29 mouse cellular contexts compared by ENCODE assay signal in the genomic region with DNA sequence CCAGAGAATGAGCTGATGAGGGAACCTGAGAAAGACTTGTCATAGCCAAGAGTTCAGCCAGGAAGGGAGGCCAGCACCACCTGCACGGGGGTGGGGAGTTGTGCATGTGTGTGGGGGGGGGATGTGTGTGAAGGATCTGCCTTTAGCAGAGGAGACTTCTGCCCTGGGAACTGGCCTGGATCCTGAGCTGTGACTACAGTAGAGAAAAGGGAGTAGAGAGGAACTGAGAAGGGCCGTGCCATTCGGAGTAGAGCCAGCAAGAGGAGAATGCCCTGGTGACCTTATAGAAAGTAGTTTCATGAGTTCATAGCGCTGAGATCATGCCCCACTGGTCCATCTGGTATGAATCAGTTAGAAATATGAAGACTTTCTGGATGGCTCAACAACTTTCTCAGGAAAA.
A peak's percentile ranks its signal among the peaks of the same experiment; 100 is the strongest.
DNase-seq lines count a peak whose midpoint lies in the region; ATAC-seq lines count a peak whose summit lies in the region.
"Had no signal": no experiment of that assay in that cellular context is flagged by ENCODE, and none has a peak within 500 bp of the region (broad histone marks: within the 10 kb centered on the region; RNA-seq: fewer than 3 reads in every experiment).

No protein-coding gene starts in this region.

- no peak for ATAC-seq in embryonic facial prominence, embryonic 11.5 days (replicated peaks; ENCODE audit: insufficient number of reproducible peaks, low FRiP score, low TSS enrichment, low read depth)
- peak; percentile 62 for ATAC-seq in embryonic facial prominence, embryonic 14.5 days (ENCODE audit: low read depth)
- ATAC-seq in granulocyte monocyte progenitor cell, adult 5-6 weeks (replicated peaks; ENCODE audit: poor library complexity, severe bottlenecking) = peak; percentile 17; the same call in 1 of the 2 replicates
- ATAC-seq: activated CD4-positive, CD25-positive, alpha-beta regulatory T cell, adult 4 months; forebrain, embryonic 13.5 days; intestine, postnatal 0 days; midbrain, embryonic 15.5 days had no signal

- no peaks in the 10 kb centered on the region for H3K36me3 ChIP-seq in embryonic facial prominence, embryonic 11.5 days (replicated peaks; ENCODE audit: control insufficient read depth, insufficient read depth, low read depth, low read length)
- no peaks in the 10 kb centered on the region for H3K36me3 ChIP-seq in embryonic facial prominence, embryonic 10.5 days (replicated peaks)
- H3K36me3 ChIP-seq in embryonic facial prominence, embryonic 14.5 days (ENCODE audit: control insufficient read depth, insufficient read depth, low read length) = no peaks in the 10 kb centered on the region
- H3K36me3 ChIP-seq: embryonic facial prominence, embryonic 12.5 days; heart, embryonic 12.5 days; hindbrain, embryonic 12.5 days; kidney, embryonic 15.5 days; limb, embryonic 13.5 days; liver, embryonic 13.5 days; midbrain, embryonic 15.5 days; neural tube, embryonic 15.5 days had no signal

- DNase-seq in embryonic facial prominence, embryonic 11.5 days (ENCODE audit: low spot score) = peak; percentile 20
- no peak for DNase-seq in embryonic facial prominence, embryonic 10.5 days (ENCODE audit: low spot score)
- peak; percentile 15 for DNase-seq in 416B (ENCODE audit: low read depth)
- DNase-seq in embryonic facial prominence, embryonic 14.5 days (ENCODE audit: low spot score) = peak; percentile 50
- DNase-seq in thymus, postnatal 0 days (ENCODE audit: low spot score) = no peak
- no peak for DNase-seq in heart, postnatal 4 days
- no peak for DNase-seq in left cerebral cortex, postnatal 36 days (ENCODE audit: low spot score in 2 of 2)
- DNase-seq: adrenal gland, postnatal 10 days; B cell, adult 2 months; cerebellum, adult 9-11 months; heart, adult 18-20 months; kidney, postnatal 36 days; layer of hippocampus, postnatal 36 days; liver, embryonic 13.5 days; lung, adult 2 months; lung, postnatal 14 days; thymus, adult 2 months had no signal

- intact Hi-C loops in left cerebral cortex, postnatal 36 days (cut with DNase I) = no loop called here

- H3K27ac ChIP-seq in embryonic facial prominence, embryonic 11.5 days (replicated peaks; ENCODE audit: low read depth, low read length) = no peak overlapping the region
- H3K27ac ChIP-seq in embryonic facial prominence, embryonic 10.5 days (replicated peaks) = no peak overlapping the region
- H3K27ac ChIP-seq in embryonic facial prominence, embryonic 14.5 days (replicated peaks; ENCODE audit: low read depth, low read length) = no peak overlapping the region
- H3K27ac ChIP-seq: embryonic facial prominence, embryonic 12.5 days; forebrain, embryonic 13.5 days; hindbrain, embryonic 12.5 days; kidney, embryonic 15.5 days; limb, embryonic 13.5 days; liver, embryonic 13.5 days; midbrain, embryonic 15.5 days; neural tube, embryonic 15.5 days; stomach, postnatal 0 days had no signal

- WGBS in embryonic facial prominence, embryonic 11.5 days = 55% methylated on average over 4 of the region's 4 CpGs
- WGBS in embryonic facial prominence, embryonic 10.5 days = 70% methylated on average over 4 of the region's 4 CpGs
- WGBS in embryonic facial prominence, embryonic 14.5 days = 44% methylated on average over 4 of the region's 4 CpGs

- no peak overlapping the region for H3K4me3 ChIP-seq in embryonic facial prominence, embryonic 11.5 days (ENCODE audit: low read depth, low read length)
- no peak overlapping the region for H3K4me3 ChIP-seq in embryonic facial prominence, embryonic 10.5 days
- no peak overlapping the region for H3K4me3 ChIP-seq in embryonic facial prominence, embryonic 14.5 days (ENCODE audit: low read depth, low read length)
- H3K4me3 ChIP-seq: embryonic facial prominence, embryonic 12.5 days; forebrain, embryonic 13.5 days; heart, embryonic 12.5 days; hindbrain, embryonic 12.5 days; kidney, embryonic 15.5 days; limb, embryonic 13.5 days; liver, embryonic 13.5 days; midbrain, embryonic 15.5 days; neural tube, embryonic 15.5 days had no signal

- H3K9ac ChIP-seq in embryonic facial prominence, embryonic 11.5 days (replicated peaks; ENCODE audit: low read length) = no peak overlapping the region
- no peak overlapping the region for H3K9ac ChIP-seq in embryonic facial prominence, embryonic 14.5 days (ENCODE audit: low read depth, low read length)
- H3K9ac ChIP-seq: embryonic facial prominence, embryonic 12.5 days; forebrain, embryonic 13.5 days; heart, embryonic 12.5 days; hindbrain, embryonic 12.5 days; kidney, embryonic 15.5 days; limb, embryonic 13.5 days; liver, embryonic 13.5 days; midbrain, embryonic 15.5 days; neural tube, embryonic 15.5 days had no signal

- no peaks in the 10 kb centered on the region for H3K27me3 ChIP-seq in embryonic facial prominence, embryonic 11.5 days (ENCODE audit: control insufficient read depth, insufficient read depth, low read length)
- no peaks in the 10 kb centered on the region for H3K27me3 ChIP-seq in embryonic facial prominence, embryonic 10.5 days (replicated peaks; ENCODE audit: low read depth, poor library complexity, severe bottlenecking)
- H3K27me3 ChIP-seq in embryonic facial prominence, embryonic 14.5 days (replicated peaks; ENCODE audit: control insufficient read depth, insufficient read depth, low read length) = no peaks in the 10 kb centered on the region
- H3K27me3 ChIP-seq: embryonic facial prominence, embryonic 12.5 days; forebrain, embryonic 13.5 days; heart, embryonic 12.5 days; hindbrain, embryonic 12.5 days; kidney, embryonic 15.5 days; limb, embryonic 13.5 days; liver, embryonic 13.5 days; midbrain, embryonic 15.5 days; neural tube, embryonic 15.5 days had no signal

- H3K9me3 ChIP-seq in embryonic facial prominence, embryonic 11.5 days (replicated peaks; ENCODE audit: control insufficient read depth, low read length) = no peaks in the 10 kb centered on the region
- H3K9me3 ChIP-seq in embryonic facial prominence, embryonic 10.5 days = no peaks in the 10 kb centered on the region
- H3K9me3 ChIP-seq in embryonic facial prominence, embryonic 14.5 days (ENCODE audit: control insufficient read depth, low read length) = no peaks in the 10 kb centered on the region
- H3K9me3 ChIP-seq: embryonic facial prominence, embryonic 12.5 days; forebrain, embryonic 13.5 days; heart, embryonic 12.5 days; hindbrain, embryonic 12.5 days; kidney, embryonic 15.5 days; limb, embryonic 13.5 days; liver, embryonic 13.5 days; midbrain, embryonic 15.5 days; neural tube, embryonic 15.5 days had no signal

- no peak overlapping the region for H3K4me2 ChIP-seq in embryonic facial prominence, embryonic 11.5 days (ENCODE audit: low read depth, low read length)
- no peak overlapping the region for H3K4me2 ChIP-seq in embryonic facial prominence, embryonic 14.5 days (ENCODE audit: low read depth, low read length)
- H3K4me2 ChIP-seq: embryonic facial prominence, embryonic 12.5 days; forebrain, embryonic 13.5 days; heart, embryonic 12.5 days; hindbrain, embryonic 12.5 days; kidney, embryonic 15.5 days; limb, embryonic 13.5 days; liver, embryonic 13.5 days; midbrain, embryonic 15.5 days; neural tube, embryonic 15.5 days had no signal

- H3K4me1 ChIP-seq in embryonic facial prominence, embryonic 11.5 days (ENCODE audit: control insufficient read depth, insufficient read depth, low read length) = no peaks in the 10 kb centered on the region
- H3K4me1 ChIP-seq in embryonic facial prominence, embryonic 10.5 days = 0 out of 2 replicates have a peak, but pooled peaks cover 3% of the 10 kb centered on the region
- H3K4me1 ChIP-seq in embryonic facial prominence, embryonic 14.5 days (ENCODE audit: control insufficient read depth, insufficient read depth, low read length) = 0 out of 2 replicates have a peak, but pooled peaks cover 4% of the 10 kb centered on the region
- H3K4me1 ChIP-seq: hindbrain, embryonic 12.5 days; kidney, embryonic 15.5 days; limb, embryonic 13.5 days; midbrain, embryonic 15.5 days; neural tube, embryonic 15.5 days had no signal

Comparison
In these comparisons a context has a peak if more than half of its experiments do, and no peak if none do; other contexts are left out.
1. DNase-seq: peak in embryonic facial prominence, embryonic 11.5 days (single experiment), 416B (single experiment) and embryonic facial prominence, embryonic 14.5 days (single experiment); none in embryonic facial prominence, embryonic 10.5 days (single experiment), thymus, postnatal 0 days (single experiment), heart, postnatal 4 days (single experiment) and left cerebral cortex, postnatal 36 days (0 of 2).